Mouse (Mus musculus): ENCODE results near the gene Kctd4. TPM values are rescaled to one million over a fixed set of nuclear protein-coding genes. Genes with fewer than 3 reads are reported as not detected.

Gene Kctd4
- polyA plus RNA-seq, 1 experiment from 2014 or later, result 0.27 TPM

- whole genome bisulfite sequencing, result 90% methylated on average over 3 of the region's 3 CpGs
Observed at GRCm38 (mm10) chr14:75942365-75942764, 12.4 kb upstream of the Kctd4 start.

GRCm38 (mm10) chr14:75947674-75948073 lies 7.1 kb upstream of the Kctd4 start:
- no peaks in the 10 kb centered on the region for H3K4me1 ChIP-seq (ENCODE audit: insufficient read depth, low read length)
- no peak overlapping the region for H3K9ac ChIP-seq (replicated peaks; ENCODE audit: low read length)
- no peak overlapping the region for H3K4me3 ChIP-seq (ENCODE audit: low read length)
- H3K9me3 ChIP-seq (ENCODE audit: low read length), result no peaks in the 10 kb centered on the region
- no peak overlapping the region for H3K4me2 ChIP-seq (replicated peaks; ENCODE audit: low read depth, low read length)
- 62% methylated on average over 3 of the region's 3 CpGs for WGBS
- ATAC-seq (ENCODE audit: low FRiP score, low TSS enrichment), result no peak
- no peak overlapping the region for H3K27ac ChIP-seq (ENCODE audit: low read length)
- no peaks in the 10 kb centered on the region for H3K27me3 ChIP-seq (ENCODE audit: insufficient read depth, low read length)
- no peaks in the 10 kb centered on the region for H3K36me3 ChIP-seq (ENCODE audit: insufficient read depth, low read length)

More at GRCm38 (mm10) chr14:75942365-75942764, 12.4 kb upstream of the Kctd4 start:
- H3K27ac ChIP-seq (ENCODE audit: low read length), result no peak overlapping the region
- no peaks in the 10 kb centered on the region for H3K36me3 ChIP-seq (ENCODE audit: insufficient read depth, low read length)
- no peaks in the 10 kb centered on the region for H3K9me3 ChIP-seq (ENCODE audit: low read length)
- H3K4me1 ChIP-seq (ENCODE audit: insufficient read depth, low read length), result peaks cover 3% of the 10 kb centered on the region; the same call in 1 of the 2 replicates
- no peak overlapping the region for H3K4me3 ChIP-seq (ENCODE audit: low read length)
- ATAC-seq (ENCODE audit: low FRiP score, low TSS enrichment), result no peak
- H3K27me3 ChIP-seq (ENCODE audit: insufficient read depth, low read length), result no peaks in the 10 kb centered on the region
- H3K9ac ChIP-seq (replicated peaks; ENCODE audit: low read length), result no peak overlapping the region
- no peak overlapping the region for H3K4me2 ChIP-seq (replicated peaks; ENCODE audit: low read depth, low read length)

- no peaks in the 10 kb centered on the region for H3K9me3 ChIP-seq (ENCODE audit: low read length)
- WGBS, result 62% methylated on average over 2 of the region's 2 CpGs
Observed at GRCm38 (mm10) chr14:75953011-75953410, 1.8 kb upstream of the Kctd4 start.

GRCm38 (mm10) chr14:75962250-75962649 lies 7.4 kb downstream of the Kctd4 start:
- Histone ChIP-seq H3K4me1 (ENCODE audit: insufficient read depth, low read length) (no peaks in the 10 kb centered on the region), H3K9ac (replicated peaks; ENCODE audit: low read length) (no peak overlapping the region), H3K36me3 (ENCODE audit: insufficient read depth, low read length) (no peaks in the 10 kb centered on the region), H3K27me3 (ENCODE audit: insufficient read depth, low read length) (no peaks in the 10 kb centered on the region), H3K4me2 (replicated peaks; ENCODE audit: low read depth, low read length) (no peak overlapping the region), H3K4me3 (ENCODE audit: low read length) (no peak overlapping the region), H3K27ac (ENCODE audit: low read length) (no peak overlapping the region), H3K9me3 (ENCODE audit: low read length) (no peaks in the 10 kb centered on the region)
- no peak for ATAC-seq (ENCODE audit: low FRiP score, low TSS enrichment)
- WGBS, result 87% methylated on average over 9 of the region's 9 CpGs

More at GRCm38 (mm10) chr14:75953011-75953410, 1.8 kb upstream of the Kctd4 start:
- Histone ChIP-seq H3K36me3 (ENCODE audit: insufficient read depth, low read length) (no peaks in the 10 kb centered on the region), H3K4me3 (ENCODE audit: low read length) (no peak overlapping the region), H3K27me3 (ENCODE audit: insufficient read depth, low read length) (no peaks in the 10 kb centered on the region), H3K27ac (ENCODE audit: low read length) (no peak overlapping the region), H3K4me2 (replicated peaks; ENCODE audit: low read depth, low read length) (no peak overlapping the region), H3K4me1 (ENCODE audit: insufficient read depth, low read length) (no peaks in the 10 kb centered on the region), H3K9ac (replicated peaks; ENCODE audit: low read length) (no peak overlapping the region)
- ATAC-seq (ENCODE audit: low FRiP score, low TSS enrichment), result no peak

GRCm38 (mm10) chr14:75963215-75963614 lies 8.4 kb downstream of the Kctd4 start:
- Histone ChIP-seq H3K36me3 (ENCODE audit: insufficient read depth, low read length) (no peaks in the 10 kb centered on the region), H3K9me3 (ENCODE audit: low read length) (no peaks in the 10 kb centered on the region), H3K27me3 (ENCODE audit: insufficient read depth, low read length) (no peaks in the 10 kb centered on the region), H3K4me2 (replicated peaks; ENCODE audit: low read depth, low read length) (no peak overlapping the region), H3K9ac (replicated peaks; ENCODE audit: low read length) (no peak overlapping the region), H3K4me3 (ENCODE audit: low read length) (no peak overlapping the region), H3K27ac (ENCODE audit: low read length) (no peak overlapping the region), H3K4me1 (ENCODE audit: insufficient read depth, low read length) (no peaks in the 10 kb centered on the region)
- ATAC-seq (ENCODE audit: low FRiP score, low TSS enrichment), result no peak
- 60% methylated on average over 5 of the region's 5 CpGs for WGBS

GRCm38 (mm10) chr14:75964000-75964399 lies 9.2 kb downstream of the Kctd4 start:
- Histone ChIP-seq H3K27ac (ENCODE audit: low read length) (no peak overlapping the region), H3K4me1 (ENCODE audit: insufficient read depth, low read length) (no peaks in the 10 kb centered on the region), H3K36me3 (ENCODE audit: insufficient read depth, low read length) (no peaks in the 10 kb centered on the region), H3K4me3 (ENCODE audit: low read length) (no peak overlapping the region), H3K9ac (replicated peaks; ENCODE audit: low read length) (no peak overlapping the region), H3K4me2 (replicated peaks; ENCODE audit: low read depth, low read length) (no peak overlapping the region), H3K27me3 (ENCODE audit: insufficient read depth, low read length) (no peaks in the 10 kb centered on the region), H3K9me3 (ENCODE audit: low read length) (no peaks in the 10 kb centered on the region)
- 75% methylated on average over 5 of the region's 5 CpGs for WGBS
- no peak for ATAC-seq (ENCODE audit: low FRiP score, low TSS enrichment)

- no peak overlapping the region for H3K4me2 ChIP-seq (replicated peaks; ENCODE audit: low read depth, low read length)
- H3K4me1 ChIP-seq (ENCODE audit: insufficient read depth, low read length), result no peaks in the 10 kb centered on the region
- H3K9me3 ChIP-seq (ENCODE audit: low read length), result no peaks in the 10 kb centered on the region
- H3K27ac ChIP-seq (ENCODE audit: low read length), result no peak overlapping the region
- WGBS, result 96% methylated on average over 1 of the region's 1 CpGs
- no peaks in the 10 kb centered on the region for H3K27me3 ChIP-seq (ENCODE audit: insufficient read depth, low read length)
- no peaks in the 10 kb centered on the region for H3K36me3 ChIP-seq (ENCODE audit: insufficient read depth, low read length)
- no peak for ATAC-seq (ENCODE audit: low FRiP score, low TSS enrichment)
- no peak overlapping the region for H3K4me3 ChIP-seq (ENCODE audit: low read length)
- no peak overlapping the region for H3K9ac ChIP-seq (replicated peaks; ENCODE audit: low read length)
Observed at GRCm38 (mm10) chr14:75964433-75964832, 9.6 kb downstream of the Kctd4 start.

- no peaks in the 10 kb centered on the region for H3K9me3 ChIP-seq (ENCODE audit: low read length)
- H3K27ac ChIP-seq (ENCODE audit: low read length), result no peak overlapping the region
- H3K36me3 ChIP-seq (ENCODE audit: insufficient read depth, low read length), result no peaks in the 10 kb centered on the region
- ATAC-seq (ENCODE audit: low FRiP score, low TSS enrichment), result no peak
- H3K4me3 ChIP-seq (ENCODE audit: low read length), result no peak overlapping the region
- no peaks in the 10 kb centered on the region for H3K27me3 ChIP-seq (ENCODE audit: insufficient read depth, low read length)
- H3K4me2 ChIP-seq (replicated peaks; ENCODE audit: low read depth, low read length), result no peak overlapping the region
- WGBS, result 79% methylated on average over 5 of the region's 5 CpGs
- H3K9ac ChIP-seq (replicated peaks; ENCODE audit: low read length), result no peak overlapping the region
- no peaks in the 10 kb centered on the region for H3K4me1 ChIP-seq (ENCODE audit: insufficient read depth, low read length)
Observed at GRCm38 (mm10) chr14:75967291-75967690, 12.5 kb downstream of the Kctd4 start.

GRCm38 (mm10) chr14:75976107-75976506 lies 21.3 kb downstream of the Kctd4 start:
- WGBS, result 64% methylated on average over 3 of the region's 3 CpGs
- no peak for ATAC-seq (ENCODE audit: low FRiP score, low TSS enrichment)

GRCm38 (mm10) chr14:75981231-75981630 lies 26.4 kb downstream of the Kctd4 start:
- no peak overlapping the region for H3K27ac ChIP-seq (ENCODE audit: low read length)
- no peak overlapping the region for H3K9ac ChIP-seq (replicated peaks; ENCODE audit: low read length)
- WGBS, result 98% methylated on average over 3 of the region's 3 CpGs
- H3K9me3 ChIP-seq (ENCODE audit: low read length), result no peaks in the 10 kb centered on the region
- no peak for ATAC-seq (ENCODE audit: low FRiP score, low TSS enrichment)
- H3K4me3 ChIP-seq (ENCODE audit: low read length), result no peak overlapping the region
- no peaks in the 10 kb centered on the region for H3K4me1 ChIP-seq (ENCODE audit: insufficient read depth, low read length)
- H3K27me3 ChIP-seq (ENCODE audit: insufficient read depth, low read length), result no peaks in the 10 kb centered on the region
- no peaks in the 10 kb centered on the region for H3K36me3 ChIP-seq (ENCODE audit: insufficient read depth, low read length)
- no peak overlapping the region for H3K4me2 ChIP-seq (replicated peaks; ENCODE audit: low read depth, low read length)

More at GRCm38 (mm10) chr14:75976107-75976506, 21.3 kb downstream of the Kctd4 start:
- Histone ChIP-seq H3K4me2 (replicated peaks; ENCODE audit: low read depth, low read length) (no peak overlapping the region), H3K36me3 (ENCODE audit: insufficient read depth, low read length) (no peaks in the 10 kb centered on the region), H3K9me3 (ENCODE audit: low read length) (no peaks in the 10 kb centered on the region), H3K4me1 (ENCODE audit: insufficient read depth, low read length) (no peaks in the 10 kb centered on the region), H3K9ac (replicated peaks; ENCODE audit: low read length) (no peak overlapping the region), H3K4me3 (ENCODE audit: low read length) (no peak overlapping the region), H3K27ac (ENCODE audit: low read length) (no peak overlapping the region), H3K27me3 (ENCODE audit: insufficient read depth, low read length) (no peaks in the 10 kb centered on the region)
